In genomic region chr10:21420457-21421424, GRCm38 (mm10) we compare ENCODE assay signal across 9 mouse cellular contexts. TPM values are rescaled to one million over a fixed set of nuclear protein-coding genes. Genes with fewer than 3 reads are reported as not detected.
DNase-seq lines count a peak whose midpoint lies in the region; ATAC-seq and TF ChIP-seq lines count a peak whose summit lies in the region.
"Had no signal": no experiment of that assay in that cellular context is flagged by ENCODE, and none has a peak within 500 bp of the region (broad histone marks: within the 10 kb centered on the region; RNA-seq: fewer than 3 reads in every experiment).

No protein-coding gene starts in this region.

- H3K4me1 ChIP-seq in hindbrain, embryonic 10.5 days (replicated peaks) = no peaks in the 10 kb centered on the region
- H3K4me1 ChIP-seq in hindbrain, embryonic 14.5 days (replicated peaks; ENCODE audit: control insufficient read depth, insufficient read depth, low read length) = no peaks in the 10 kb centered on the region
- H3K4me1 ChIP-seq in E14TG2a.4 (replicated peaks; ENCODE audit: low read depth, low read length) = peaks cover 19% of the 10 kb centered on the region

- no peak for TF ChIP-seq POLR2A in brain, embryonic 14.5 days (IDR thresholded peaks at IDR 0.05; ENCODE audit: borderline replicate concordance, extremely low read depth, insufficient read depth, insufficient read length, poor library complexity, severe bottlenecking)

- no peaks in the 10 kb centered on the region for H3K36me3 ChIP-seq in hindbrain, embryonic 10.5 days
- H3K36me3 ChIP-seq in hindbrain, embryonic 14.5 days (replicated peaks; ENCODE audit: control insufficient read depth, insufficient read depth) = no peaks in the 10 kb centered on the region
- no peaks in the 10 kb centered on the region for H3K36me3 ChIP-seq in E14TG2a.4 (ENCODE audit: insufficient read depth, low read length)

- ATAC-seq in hindbrain, embryonic 14.5 days (ENCODE audit: low FRiP score) = no peak

- 78% methylated on average over 24 of the region's 24 CpGs for WGBS in hindbrain, embryonic 10.5 days
- 78% methylated on average over 24 of the region's 24 CpGs for WGBS in hindbrain, embryonic 14.5 days

- DNase-seq in hindbrain, embryonic 10.5 days (ENCODE audit: low spot score) = peak; percentile 48
- no peak for DNase-seq in hindbrain, embryonic 14.5 days (ENCODE audit: low spot score)
- peak; percentile 59 for DNase-seq in brain, embryonic 14.5 days (ENCODE audit: low read depth)
- peak; percentile 72 for DNase-seq in gastrocnemius, postnatal 10 days
- peak; percentile 37 to 65 for DNase-seq in left cerebral cortex, adult 2 months (ENCODE audit: extremely low spot score in 1 of 2, low spot score in 2 of 2)
- peak; percentile 68 for DNase-seq in naive thymus-derived CD4-positive, alpha-beta T cell, adult 2 months (ENCODE audit: low read depth)
- peak; percentile 75 for DNase-seq in thymus, postnatal 25 days

- no peak overlapping the region for H3K9ac ChIP-seq in hindbrain, embryonic 14.5 days

- H3K27ac ChIP-seq in hindbrain, embryonic 10.5 days = no peak overlapping the region
- no peak overlapping the region for H3K27ac ChIP-seq in hindbrain, embryonic 14.5 days
- no peak overlapping the region for H3K27ac ChIP-seq in left cerebral cortex, adult 2 months

- no peak overlapping the region for H3K4me3 ChIP-seq in hindbrain, embryonic 10.5 days
- H3K4me3 ChIP-seq in hindbrain, embryonic 14.5 days (replicated peaks; ENCODE audit: low read length) = no peak overlapping the region
- no peak overlapping the region for H3K4me3 ChIP-seq in E14TG2a.4 (replicated peaks; ENCODE audit: low read length)
- no peak overlapping the region for H3K4me3 ChIP-seq in left cerebral cortex, adult 2 months
- H3K4me3 ChIP-seq: erythroblast, embryonic 14.5 days had no signal

- H3K9me3 ChIP-seq in hindbrain, embryonic 10.5 days = no peaks in the 10 kb centered on the region
- no peaks in the 10 kb centered on the region for H3K9me3 ChIP-seq in hindbrain, embryonic 14.5 days (ENCODE audit: control insufficient read depth, low read length)
- H3K9me3 ChIP-seq in E14TG2a.4 (ENCODE audit: low read length) = no peaks in the 10 kb centered on the region

- H3K4me2 ChIP-seq in hindbrain, embryonic 14.5 days (replicated peaks) = no peak overlapping the region

- intact Hi-C loops in left cerebral cortex, adult 2 months (cut with DNase I) = no loop called here

- peak; percentile 38 for TF ChIP-seq CTCF in E14TG2a.4 (conservative IDR thresholded peaks at IDR 0.05; ENCODE audit: low read length)
- peak; percentile 63 for TF ChIP-seq CTCF in brain, embryonic 14.5 days (IDR thresholded peaks at IDR 0.05; ENCODE audit: borderline replicate concordance, extremely low read depth, insufficient read depth, insufficient read length)
- TF ChIP-seq CTCF in left cerebral cortex, adult 2 months (IDR thresholded peaks at IDR 0.05) = peak; percentile 62

- no peaks in the 10 kb centered on the region for H3K27me3 ChIP-seq in hindbrain, embryonic 10.5 days (ENCODE audit: insufficient read depth, poor library complexity, severe bottlenecking)
- H3K27me3 ChIP-seq in hindbrain, embryonic 14.5 days (ENCODE audit: control insufficient read depth, insufficient read depth, low read length) = no peaks in the 10 kb centered on the region
- 0 out of 2 replicates have a peak, but pooled peaks cover 2% of the 10 kb centered on the region for H3K27me3 ChIP-seq in E14TG2a.4 (ENCODE audit: insufficient read depth, low read length)

RNA-seq across cellular contexts. Expression of gene Aldh8a1, which starts 43.6 kb away (rescaled TPM):
- 0.09 and 0.11 TPM in 2 replicates for polyA plus RNA-seq in hindbrain, embryonic 10.5 days (2016; fragmentation: Nextera tagmentation; extraction: Ambion mirVana)
- polyA plus RNA-seq in hindbrain, embryonic 14.5 days (2014; fragmentation: Nextera tagmentation; extraction: Ambion mirVana) = 0.09 TPM in 1 of 2 replicates, not detected in the other
- 0.08 and 0.29 TPM in 2 replicates for polyA plus RNA-seq in brain, embryonic 14.5 days (2012; rRNA removed)
- under 1 TPM in 1 of 2 experiments, not detected in 1; 0.29 TPM for total RNA-seq in gastrocnemius, postnatal 10 days (2021)
- under 1 TPM; 0.14 to 0.40 TPM for total RNA-seq in left cerebral cortex, adult 2 months (2021)
- polyA plus RNA-seq: erythroblast, embryonic 14.5 days had no signal
